10 mouse cellular contexts compared by ENCODE assay signal in genomic region chr8:11270826-11271225, GRCm38 (mm10). TPM values are rescaled to one million over a fixed set of nuclear protein-coding genes. Genes with fewer than 3 reads are reported as not detected.
DNase-seq lines count a peak whose midpoint lies in the region; ATAC-seq and TF ChIP-seq lines count a peak whose summit lies in the region.
"Had no signal": no experiment of that assay in that cellular context is flagged by ENCODE, and none has a peak within 500 bp of the region (broad histone marks: within the 10 kb centered on the region; RNA-seq: fewer than 3 reads in every experiment).

No protein-coding gene starts in this region.

- H3K4me2 ChIP-seq in heart, embryonic 15.5 days, result no peak overlapping the region
- no peak overlapping the region for H3K4me2 ChIP-seq in lung, postnatal 0 days (replicated peaks; ENCODE audit: low read depth, low read length)
- no peak overlapping the region for H3K4me2 ChIP-seq in forebrain, embryonic 16.5 days (ENCODE audit: low read length)

- H3K4me1 ChIP-seq in heart, embryonic 15.5 days (replicated peaks), result peaks cover 76% of the 10 kb centered on the region
- H3K4me1 ChIP-seq in lung, postnatal 0 days (ENCODE audit: insufficient read depth, low read depth, low read length), result peaks cover 40% of the 10 kb centered on the region
- H3K4me1 ChIP-seq in forebrain, embryonic 16.5 days (replicated peaks; ENCODE audit: control insufficient read depth, insufficient read depth, low read length), result no peaks in the 10 kb centered on the region

- no peaks in the 10 kb centered on the region for H3K36me3 ChIP-seq in heart, embryonic 15.5 days
- H3K36me3 ChIP-seq in lung, postnatal 0 days (ENCODE audit: insufficient read depth, low read length), result peaks cover 9% of the 10 kb centered on the region; the same call in 1 of the 2 replicates
- no peaks in the 10 kb centered on the region for H3K36me3 ChIP-seq in forebrain, embryonic 16.5 days (ENCODE audit: control insufficient read depth, insufficient read depth)

- DNase-seq in adrenal gland, postnatal 14 days, result peak; percentile 66
- no peak for DNase-seq in adrenal gland, postnatal 25 days
- peak; percentile 44 for DNase-seq in NIH3T3 (ENCODE audit: low read depth)
- DNase-seq in lung, postnatal 0 days (ENCODE audit: low spot score), result peak; percentile 81
- no peak for DNase-seq in right cerebral cortex, postnatal 25 days
- DNase-seq in urinary bladder, postnatal 25 days (ENCODE audit: low spot score), result no peak

- H3K27ac ChIP-seq in heart, embryonic 15.5 days, result 0 out of 2 replicates have a peak overlapping the region, but pooled peaks have one; percentile 30
- H3K27ac ChIP-seq in lung, postnatal 0 days (ENCODE audit: low read length), result peak overlapping the region; percentile 66
- H3K27ac ChIP-seq in forebrain, embryonic 16.5 days (ENCODE audit: low read length), result no peak overlapping the region

- 56% methylated on average over 6 of the region's 6 CpGs for WGBS in heart, embryonic 15.5 days
- 40% methylated on average over 6 of the region's 6 CpGs for WGBS in lung, postnatal 0 days
- 77% methylated on average over 6 of the region's 6 CpGs for WGBS in forebrain, embryonic 16.5 days

- no peaks in the 10 kb centered on the region for H3K9me3 ChIP-seq in heart, embryonic 15.5 days (replicated peaks)
- no peaks in the 10 kb centered on the region for H3K9me3 ChIP-seq in lung, postnatal 0 days (ENCODE audit: low read length)
- H3K9me3 ChIP-seq in forebrain, embryonic 16.5 days (ENCODE audit: control insufficient read depth, low read length), result no peaks in the 10 kb centered on the region

- no peak for TF ChIP-seq CTCF in lung, postnatal 0 days (IDR thresholded peaks at IDR 0.05)

- TF ChIP-seq EP300 in lung, postnatal 0 days (IDR thresholded peaks at IDR 0.05), result peak; percentile 96

- H3K9ac ChIP-seq in heart, embryonic 15.5 days, result no peak overlapping the region
- H3K9ac ChIP-seq in lung, postnatal 0 days (replicated peaks; ENCODE audit: low read depth), result no peak overlapping the region
- H3K9ac ChIP-seq in forebrain, embryonic 16.5 days (replicated peaks; ENCODE audit: low read depth, low read length), result no peak overlapping the region

- no peak for ATAC-seq in heart, embryonic 15.5 days (replicated peaks; ENCODE audit: insufficient number of reproducible peaks, insufficient read depth, low FRiP score, low read depth)
- peak; percentile 64 for ATAC-seq in lung, postnatal 0 days
- no peak for ATAC-seq in forebrain, embryonic 16.5 days
- ATAC-seq: inflammation-experienced regulatory T-cells, adult 6 months; midbrain, embryonic 16.5 days had no signal

- no peaks in the 10 kb centered on the region for H3K27me3 ChIP-seq in heart, embryonic 15.5 days
- H3K27me3 ChIP-seq in lung, postnatal 0 days (replicated peaks; ENCODE audit: insufficient read depth, low read length), result no peaks in the 10 kb centered on the region
- H3K27me3 ChIP-seq in forebrain, embryonic 16.5 days (replicated peaks; ENCODE audit: control insufficient read depth, insufficient read depth, low read length), result no peaks in the 10 kb centered on the region

- no peak overlapping the region for H3K4me3 ChIP-seq in heart, embryonic 15.5 days
- H3K4me3 ChIP-seq in lung, postnatal 0 days (ENCODE audit: low read depth, low read length), result no peak overlapping the region
- no peak overlapping the region for H3K4me3 ChIP-seq in forebrain, embryonic 16.5 days (replicated peaks; ENCODE audit: low read length)

RNA-seq across cellular contexts. Expression of gene Col4a2, which starts 41.8 kb away (rescaled TPM):
- total RNA-seq in adrenal gland, postnatal 14 days (2021), result 341 and 356 TPM in 2 replicates
- total RNA-seq in adrenal gland, postnatal 25 days (2021), result 214 and 239 TPM in 2 replicates
- polyA plus RNA-seq in heart, embryonic 15.5 days (2015; fragmentation: Nextera tagmentation; extraction: Ambion mirVana), result 89.8 and 106 TPM in 2 replicates
- polyA plus RNA-seq in lung, postnatal 0 days (2015; fragmentation: Nextera tagmentation; extraction: Ambion mirVana), result 183 and 189 TPM in 2 replicates
- polyA plus RNA-seq in forebrain, embryonic 16.5 days (2015; fragmentation: Nextera tagmentation; extraction: Ambion mirVana), result 29.1 and 35.3 TPM in 2 replicates
- polyA plus RNA-seq: inflammation-experienced regulatory T-cells, adult 6 months had no signal

RNA-seq across cellular contexts. Expression of gene Col4a1, which starts 41.8 kb away (rescaled TPM):
- total RNA-seq in adrenal gland, postnatal 14 days (2021), result 574 and 650 TPM in 2 replicates
- 385 and 411 TPM in 2 replicates for total RNA-seq in adrenal gland, postnatal 25 days (2021)
- 191 and 245 TPM in 2 replicates for polyA plus RNA-seq in heart, embryonic 15.5 days (2015; fragmentation: Nextera tagmentation; extraction: Ambion mirVana)
- 346 and 376 TPM in 2 replicates for polyA plus RNA-seq in lung, postnatal 0 days (2015; fragmentation: Nextera tagmentation; extraction: Ambion mirVana)
- polyA plus RNA-seq in forebrain, embryonic 16.5 days (2015; fragmentation: Nextera tagmentation; extraction: Ambion mirVana), result 69.0 and 90.6 TPM in 2 replicates

Comparison
In these comparisons a context has a peak if more than half of its experiments do, and no peak if none do; other contexts are left out.
1. DNase-seq: peak in adrenal gland, postnatal 14 days (single experiment), NIH3T3 (single experiment) and lung, postnatal 0 days (single experiment); none in adrenal gland, postnatal 25 days (single experiment), right cerebral cortex, postnatal 25 days (single experiment) and urinary bladder, postnatal 25 days (single experiment).